Mouse (Mus musculus): ENCODE measurements around the gene Cpt1c. TPM values are rescaled to one million over a fixed set of nuclear protein-coding genes. Genes with fewer than 3 reads are reported as not detected.

Cpt1c gene
- total RNA-seq, 1 experiment from 2014 or later, result not detected

DNA sequence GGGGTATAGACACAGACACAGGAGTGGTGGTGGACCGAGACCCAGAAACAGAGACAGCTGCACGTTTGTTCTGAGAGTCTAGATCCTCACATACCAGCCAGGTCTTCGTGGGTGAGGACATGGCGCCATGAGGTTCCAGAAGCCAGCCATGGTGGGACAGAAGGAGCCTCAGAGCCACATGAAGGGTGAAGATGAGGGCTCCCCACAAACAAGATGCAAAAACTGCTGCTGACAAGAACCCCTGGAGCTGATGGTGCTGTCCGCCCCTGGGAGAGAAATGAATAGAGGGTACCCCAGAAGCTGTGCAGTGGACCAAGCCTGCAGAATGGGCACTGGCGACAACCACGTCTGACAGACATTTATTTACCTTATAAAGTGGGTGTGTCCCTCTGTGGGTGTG is 3.5 kb downstream of the Cpt1c start:
- ATAC-seq (replicated peaks; ENCODE audit: insufficient number of reproducible peaks, low FRiP score, low TSS enrichment, poor library complexity, severe bottlenecking), result no peak

- peak; percentile 73 for ATAC-seq (replicated peaks; ENCODE audit: insufficient number of reproducible peaks, low FRiP score, low TSS enrichment, poor library complexity, severe bottlenecking)
These were observed 4.4 kb downstream of the Cpt1c start for GRCm38 (mm10) chr7:44970231-44970691.

- no peak for ATAC-seq (replicated peaks; ENCODE audit: insufficient number of reproducible peaks, low FRiP score, low TSS enrichment, poor library complexity, severe bottlenecking)
These were observed 8.0 kb downstream of the Cpt1c start for GRCm38 (mm10) chr7:44966638-44967037.

- ATAC-seq (replicated peaks; ENCODE audit: insufficient number of reproducible peaks, low FRiP score, low TSS enrichment, poor library complexity, severe bottlenecking), result no peak
These were observed 8.7 kb downstream of the Cpt1c start for GRCm38 (mm10) chr7:44965975-44966374.

DNA sequence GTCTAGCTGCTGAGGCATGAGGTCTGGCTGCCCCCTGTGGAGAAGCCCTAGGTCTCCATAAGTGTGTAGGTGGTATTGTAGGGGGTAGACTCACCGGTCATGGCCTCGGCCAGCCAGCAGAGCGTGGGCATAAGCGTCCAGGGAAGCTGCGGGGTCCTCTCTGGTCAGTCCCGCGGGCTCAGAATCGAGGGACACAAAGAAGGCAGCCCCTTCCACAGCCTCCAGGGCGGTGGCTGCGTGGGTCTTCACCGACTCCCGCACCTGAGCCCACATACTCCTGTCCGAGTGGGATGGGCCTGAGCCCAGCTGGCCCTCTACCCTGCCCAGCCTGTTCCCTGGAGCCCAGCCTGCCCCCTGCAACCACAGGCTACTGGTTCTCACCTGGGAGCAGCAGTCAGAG is 9.7 kb downstream of the Cpt1c start:
- no peak for ATAC-seq (replicated peaks; ENCODE audit: insufficient number of reproducible peaks, low FRiP score, low TSS enrichment, poor library complexity, severe bottlenecking)

DNA sequence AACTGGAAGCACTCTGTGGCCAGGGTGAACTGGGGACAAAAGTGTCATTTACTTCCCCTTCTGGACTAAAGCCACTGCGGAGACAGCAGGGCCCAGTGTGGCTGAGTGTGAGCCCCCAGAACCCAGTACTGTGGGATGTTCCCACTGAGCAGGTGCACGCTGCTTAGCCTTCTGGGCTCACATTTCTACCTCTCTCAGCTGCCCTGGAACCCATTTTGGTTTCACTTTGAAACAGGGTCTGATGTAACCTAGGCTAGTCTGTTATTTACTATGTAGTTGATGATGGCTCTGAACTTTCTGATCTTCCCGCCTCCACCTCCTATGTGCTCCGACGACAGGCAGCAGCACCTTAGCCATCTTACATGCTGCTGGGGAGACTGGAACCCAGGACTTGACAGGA is 11.8 kb downstream of the Cpt1c start:
- no peak for ATAC-seq (replicated peaks; ENCODE audit: insufficient number of reproducible peaks, low FRiP score, low TSS enrichment, poor library complexity, severe bottlenecking)

DNA sequence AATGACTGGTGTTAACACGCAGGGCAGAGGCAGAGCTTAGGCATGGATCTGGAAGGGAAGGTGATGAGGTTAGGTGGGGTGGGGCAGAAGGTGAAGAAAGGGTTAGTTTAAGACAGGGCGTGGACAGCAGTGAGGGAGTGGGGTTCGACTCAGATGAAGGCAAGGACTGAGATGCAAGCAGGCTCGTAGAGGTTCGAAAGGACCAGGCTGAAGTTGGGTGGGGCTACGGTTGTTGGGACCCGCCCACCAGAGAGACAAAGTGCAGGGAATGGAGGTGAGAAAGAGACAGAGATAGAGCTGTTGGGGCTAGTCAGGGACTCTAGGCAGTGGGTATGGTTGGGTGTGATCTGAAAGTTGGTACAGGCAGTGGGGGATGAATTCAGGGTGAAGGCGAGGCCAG is 12.3 kb downstream of the Cpt1c start:
- ATAC-seq (replicated peaks; ENCODE audit: insufficient number of reproducible peaks, low FRiP score, low TSS enrichment, poor library complexity, severe bottlenecking), result no peak

DNA sequence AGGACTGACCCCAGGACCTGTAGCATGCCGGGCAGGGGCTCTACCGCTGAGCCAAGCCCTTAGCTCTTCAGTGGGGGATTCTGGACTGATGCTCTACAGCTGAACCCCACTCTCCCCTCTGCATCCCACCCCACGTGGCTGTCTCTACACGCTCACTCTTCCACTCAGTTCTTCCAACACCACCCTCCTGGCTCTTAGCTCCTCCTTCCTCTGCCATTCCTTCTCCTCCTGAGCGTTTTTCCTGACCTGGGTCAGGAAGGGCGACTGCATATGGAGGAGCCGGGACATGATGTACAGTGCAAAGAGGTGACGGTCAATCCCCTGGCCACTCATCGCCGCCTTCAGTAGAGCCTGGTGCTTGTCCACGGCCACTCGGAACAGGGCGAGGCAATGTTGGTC is 14.1 kb downstream of the Cpt1c start:
- no peak for ATAC-seq (replicated peaks; ENCODE audit: insufficient number of reproducible peaks, low FRiP score, low TSS enrichment, poor library complexity, severe bottlenecking)

GRCm38 (mm10) chr7:44959874-44960511 is 14.7 kb downstream of the Cpt1c start:
- no peak for ATAC-seq (replicated peaks; ENCODE audit: insufficient number of reproducible peaks, low FRiP score, low TSS enrichment, poor library complexity, severe bottlenecking)

GRCm38 (mm10) chr7:44959281-44959680 is 15.4 kb downstream of the Cpt1c start:
- no peak for ATAC-seq (replicated peaks; ENCODE audit: insufficient number of reproducible peaks, low FRiP score, low TSS enrichment, poor library complexity, severe bottlenecking)

DNA sequence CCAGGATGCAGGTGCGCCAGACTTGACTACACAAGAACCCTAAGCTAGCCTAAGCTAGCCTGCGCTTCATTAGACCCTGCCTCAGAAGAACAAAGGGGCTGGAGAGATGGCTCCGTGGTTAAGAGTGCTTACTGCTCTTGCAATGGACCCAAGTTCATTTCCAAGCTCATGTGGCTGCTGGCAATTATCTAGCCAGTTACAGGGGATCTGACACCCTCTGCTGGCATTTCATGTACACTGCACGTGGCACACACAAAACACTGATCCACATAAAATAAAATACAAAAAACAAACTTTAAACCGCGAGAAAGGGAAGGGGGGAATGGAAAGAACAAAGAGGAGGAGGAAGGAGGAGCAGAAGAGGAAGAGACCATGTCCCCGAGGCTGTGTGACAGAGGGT is 16.4 kb downstream of the Cpt1c start:
- ATAC-seq (replicated peaks; ENCODE audit: insufficient number of reproducible peaks, low FRiP score, low TSS enrichment, poor library complexity, severe bottlenecking), result no peak

GRCm38 (mm10) chr7:44957183-44957835 is 17.3 kb downstream of the Cpt1c start:
- ATAC-seq (replicated peaks; ENCODE audit: insufficient number of reproducible peaks, low FRiP score, low TSS enrichment, poor library complexity, severe bottlenecking), result no peak

GRCm38 (mm10) chr7:44956266-44956665 is 18.4 kb downstream of the Cpt1c start:
- no peak for ATAC-seq (replicated peaks; ENCODE audit: insufficient number of reproducible peaks, low FRiP score, low TSS enrichment, poor library complexity, severe bottlenecking)

DNA sequence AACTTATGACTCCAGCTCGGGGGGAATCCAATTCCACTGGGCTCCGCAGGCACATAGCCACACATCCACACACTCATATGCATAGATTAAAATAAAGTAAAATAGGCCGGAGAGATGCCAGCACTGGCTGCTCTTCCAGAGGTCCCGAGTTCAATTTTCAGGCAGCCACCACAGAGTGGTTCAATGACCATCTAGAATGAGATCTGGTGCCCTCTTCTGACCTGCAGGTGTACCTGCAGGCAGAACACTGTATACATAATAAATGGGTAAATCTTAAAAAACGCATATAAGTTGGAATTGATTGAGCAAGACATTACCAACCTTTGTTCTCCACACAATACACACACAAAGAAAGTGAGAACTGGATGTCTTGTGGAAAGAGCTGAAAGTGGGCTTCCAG is 19.0 kb downstream of the Cpt1c start:
- ATAC-seq (replicated peaks; ENCODE audit: insufficient number of reproducible peaks, low FRiP score, low TSS enrichment, poor library complexity, severe bottlenecking), result no peak

- ATAC-seq (replicated peaks; ENCODE audit: insufficient number of reproducible peaks, low FRiP score, low TSS enrichment, poor library complexity, severe bottlenecking), result no peak
These were observed 20.4 kb downstream of the Cpt1c start for GRCm38 (mm10) chr7:44954091-44954885.

- no peak for ATAC-seq (replicated peaks; ENCODE audit: insufficient number of reproducible peaks, low FRiP score, low TSS enrichment, poor library complexity, severe bottlenecking)
These were observed 21.1 kb downstream of the Cpt1c start for GRCm38 (mm10) chr7:44953561-44953960.

DNA sequence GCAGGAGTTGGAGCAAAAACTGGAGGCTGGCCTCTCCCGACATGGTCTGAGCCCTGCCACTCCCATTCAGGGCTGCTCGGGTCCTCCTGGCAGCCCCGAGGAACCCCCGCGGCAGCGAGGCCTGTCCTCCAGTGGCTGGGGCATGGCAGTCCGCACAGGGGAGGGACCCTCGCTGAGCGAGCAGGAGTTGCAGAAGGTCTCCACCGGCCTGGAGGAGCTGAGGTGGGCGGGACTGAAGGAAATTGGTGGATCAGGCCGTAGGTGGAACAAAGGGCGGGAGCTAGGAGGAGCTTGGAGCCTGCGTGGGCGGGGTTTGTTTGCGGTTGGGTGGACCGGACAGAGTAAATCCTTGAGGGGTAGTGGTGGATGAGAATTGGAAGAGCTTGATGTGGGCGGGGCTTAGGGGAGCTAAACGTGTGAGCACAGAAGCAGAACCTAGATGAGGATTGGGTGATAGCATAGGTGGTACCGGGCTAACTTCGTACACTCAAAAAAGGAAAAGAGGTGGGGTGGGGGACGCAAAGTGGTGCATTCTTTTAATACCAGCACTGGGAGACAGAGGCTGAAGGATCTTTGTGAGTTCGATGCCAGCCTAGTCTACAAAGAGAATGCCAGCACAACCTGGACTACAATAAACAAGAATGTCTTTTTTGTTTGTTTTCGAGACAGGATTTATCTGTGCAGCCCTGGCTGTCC is 21.9 kb downstream of the Cpt1c start:
- ATAC-seq (replicated peaks; ENCODE audit: insufficient number of reproducible peaks, low FRiP score, low TSS enrichment, poor library complexity, severe bottlenecking), result peak; percentile 84

- ATAC-seq (replicated peaks; ENCODE audit: insufficient number of reproducible peaks, low FRiP score, low TSS enrichment, poor library complexity, severe bottlenecking), result peak; percentile 54
These were observed 22.7 kb downstream of the Cpt1c start for GRCm38 (mm10) chr7:44951960-44952359.

GRCm38 (mm10) chr7:44949922-44950321 is 24.7 kb downstream of the Cpt1c start:
- ATAC-seq (replicated peaks; ENCODE audit: insufficient number of reproducible peaks, low FRiP score, low TSS enrichment, poor library complexity, severe bottlenecking), result no peak

Measured in monocyte, adult 5-6 weeks (primary cell).